Mouse (Mus musculus) mature B cell (primary cell): ENCODE measurements around the gene Itga3.

Experiments
- in situ Hi-C: fragments of 300-500 bp; cut with MboI; formaldehyde crosslinking; loops from 2 replicates; pipeline ENCODE4 v1.14.3; 2019

Gene Itga3

DNA sequence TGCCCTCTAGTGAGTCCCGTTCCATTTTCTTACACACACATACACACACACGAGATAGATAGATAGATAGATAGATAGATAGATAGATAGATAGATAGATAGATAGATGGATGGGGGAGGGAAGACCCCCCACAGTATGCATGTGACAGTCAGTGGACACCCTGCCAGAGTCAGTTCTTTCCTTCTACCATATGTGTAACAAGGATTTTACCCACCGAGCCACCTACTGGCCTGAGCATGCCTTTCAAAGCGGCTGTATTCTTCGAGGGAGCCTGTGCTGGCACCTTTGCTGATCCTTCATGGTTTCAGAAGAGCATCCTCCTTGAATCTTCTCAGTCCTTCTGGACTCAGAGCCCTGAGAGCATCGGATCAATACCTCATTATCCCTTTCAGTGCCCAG is 21.3 kb upstream of the Itga3 start:
- in situ Hi-C loops = no loop called here

DNA sequence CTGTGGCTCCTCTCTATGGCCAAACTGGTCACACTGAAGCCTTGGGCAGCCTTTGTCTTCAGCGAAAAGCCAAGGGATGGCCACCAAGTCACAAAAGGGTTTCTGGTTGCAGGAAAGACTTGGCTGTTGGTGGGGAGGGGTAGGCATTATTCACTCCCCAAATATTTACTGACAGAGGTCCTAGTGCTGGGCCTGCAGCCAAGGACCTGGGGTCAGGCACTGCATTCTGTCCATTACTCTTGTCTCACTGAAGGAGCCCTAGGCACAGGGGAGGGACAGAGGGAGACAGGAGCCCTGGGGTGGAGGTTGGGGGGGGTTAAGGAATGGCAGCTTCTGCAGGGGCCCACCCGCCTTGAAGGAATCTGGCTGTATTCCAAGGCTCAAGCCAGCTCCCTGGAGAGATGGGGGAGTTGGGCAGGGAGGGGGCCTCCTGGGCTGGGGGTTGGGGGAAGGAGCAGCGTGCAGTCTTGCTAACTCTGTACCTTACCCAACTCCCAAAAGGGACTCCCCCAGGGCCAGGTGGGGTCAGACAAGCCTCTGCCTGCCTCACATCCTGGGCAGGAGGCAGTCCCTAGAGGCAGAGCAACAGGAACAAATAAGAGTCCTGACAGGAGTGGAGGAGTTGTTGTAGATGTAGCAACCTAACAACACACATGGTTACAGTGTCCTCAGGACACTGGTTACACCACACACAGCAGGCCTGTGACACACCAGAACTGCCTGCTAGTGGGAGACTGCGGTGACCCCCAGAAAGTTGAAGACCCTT is 20.2 kb upstream of the Itga3 start:
- in situ Hi-C loops = no loop called here

GRCm38 (mm10) chr11:95095596-95095995 is 19.0 kb upstream of the Itga3 start:
- in situ Hi-C loops = no loop called here

GRCm38 (mm10) chr11:95093077-95093476 is 16.5 kb upstream of the Itga3 start:
- in situ Hi-C loops = no loop called here

GRCm38 (mm10) chr11:95088857-95089779 is 12.5 kb upstream of the Itga3 start:
- in situ Hi-C loops = no loop called here

GRCm38 (mm10) chr11:95088286-95088685 is 11.7 kb upstream of the Itga3 start:
- in situ Hi-C loops = no loop called here

DNA sequence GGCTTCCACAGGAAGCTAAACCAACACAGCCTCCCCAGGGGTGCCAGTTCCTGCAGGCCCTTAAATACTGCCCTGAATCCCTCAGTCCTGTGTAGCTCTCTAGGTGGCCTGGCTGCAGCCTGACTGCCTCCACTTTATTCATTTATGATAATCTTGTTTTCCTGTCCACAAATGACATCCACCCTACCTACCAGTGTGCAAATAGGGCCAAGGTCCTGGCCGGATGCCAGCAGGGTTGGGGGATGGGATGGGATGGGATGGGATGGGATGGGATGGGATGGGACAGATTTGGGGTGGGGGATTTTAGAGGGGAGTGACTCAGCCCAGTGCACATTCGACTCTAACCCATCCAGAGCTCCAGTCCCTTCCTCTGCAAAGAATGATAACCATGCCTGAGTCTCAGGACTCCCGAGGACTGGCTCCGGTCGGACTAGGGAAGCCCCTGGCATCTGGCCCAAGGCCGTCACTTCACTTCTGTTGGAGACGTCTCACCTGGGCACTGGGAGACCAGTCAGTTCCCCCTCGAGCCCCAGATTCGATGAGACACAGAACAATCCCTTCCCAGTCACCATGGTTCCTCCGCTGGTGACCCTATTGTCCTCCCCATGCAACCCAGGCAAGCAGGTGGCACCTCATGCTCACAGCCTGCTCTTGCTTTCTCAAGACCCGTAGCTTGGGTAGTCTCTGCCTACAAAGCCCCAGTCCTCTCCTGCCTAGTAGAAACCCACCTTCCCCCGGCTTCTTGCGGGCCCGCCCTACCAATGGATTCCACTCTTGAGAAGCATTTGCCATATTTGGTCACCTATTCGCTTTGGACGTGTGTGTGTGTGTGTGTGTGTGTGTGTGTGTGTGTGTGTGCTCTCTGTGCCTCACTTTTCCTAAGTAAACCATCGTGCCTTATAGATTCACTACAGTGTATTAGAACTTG is 11.0 kb upstream of the Itga3 start:
- in situ Hi-C loops = no loop called here

DNA sequence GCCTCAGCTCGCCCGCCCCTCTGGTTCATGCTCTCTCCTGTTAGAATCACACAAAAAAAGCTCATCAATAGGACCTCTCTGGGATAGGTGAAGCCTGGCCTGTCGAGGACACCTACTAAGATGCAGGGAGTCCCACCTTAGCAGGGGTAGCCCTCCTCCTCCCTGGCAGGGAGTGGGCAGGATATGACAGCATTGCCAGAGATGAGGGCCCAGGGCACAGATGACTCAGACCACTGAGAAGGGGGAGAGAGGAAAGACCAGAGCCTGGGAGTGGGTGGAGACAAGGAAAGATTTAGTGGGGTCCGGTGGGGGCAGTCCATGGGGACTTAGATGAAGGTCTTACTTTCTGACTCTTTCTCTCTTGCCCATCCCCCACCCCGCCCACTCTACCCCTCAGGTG is 9.6 kb upstream of the Itga3 start:
- in situ Hi-C loops = no loop called here

GRCm38 (mm10) chr11:95085710-95086109 is 9.1 kb upstream of the Itga3 start:
- in situ Hi-C loops = no loop called here

DNA sequence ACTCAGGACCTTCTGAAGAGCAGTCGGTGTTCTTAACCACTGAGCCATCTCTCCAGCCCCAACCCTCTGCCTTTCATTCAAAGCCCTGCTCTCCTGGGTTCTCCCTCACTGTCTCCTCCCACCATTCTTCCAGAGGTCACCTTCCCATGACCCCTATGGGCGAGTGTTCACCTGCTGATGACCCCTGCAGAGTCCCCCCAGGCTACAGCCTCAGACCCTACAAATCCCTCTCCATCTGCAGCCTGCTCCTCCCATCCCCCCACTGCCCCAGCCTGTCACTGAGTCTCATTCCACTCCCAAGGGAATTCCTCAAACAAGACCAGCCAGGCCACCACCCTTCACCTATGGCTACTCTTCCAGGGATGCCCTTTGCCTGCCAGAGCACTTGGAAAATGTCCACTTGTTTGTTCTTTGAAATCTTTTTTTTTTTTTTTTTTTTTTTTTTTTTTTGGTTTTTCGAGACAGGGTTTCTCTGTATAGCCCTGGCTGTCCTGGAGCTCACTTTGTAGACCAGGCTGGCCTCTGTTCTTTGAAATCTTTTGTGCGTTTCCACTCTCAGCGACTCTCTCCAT is 8.3 kb upstream of the Itga3 start:
- in situ Hi-C loops = no loop called here

GRCm38 (mm10) chr11:95084175-95084574 is 7.6 kb upstream of the Itga3 start:
- in situ Hi-C loops = no loop called here

DNA sequence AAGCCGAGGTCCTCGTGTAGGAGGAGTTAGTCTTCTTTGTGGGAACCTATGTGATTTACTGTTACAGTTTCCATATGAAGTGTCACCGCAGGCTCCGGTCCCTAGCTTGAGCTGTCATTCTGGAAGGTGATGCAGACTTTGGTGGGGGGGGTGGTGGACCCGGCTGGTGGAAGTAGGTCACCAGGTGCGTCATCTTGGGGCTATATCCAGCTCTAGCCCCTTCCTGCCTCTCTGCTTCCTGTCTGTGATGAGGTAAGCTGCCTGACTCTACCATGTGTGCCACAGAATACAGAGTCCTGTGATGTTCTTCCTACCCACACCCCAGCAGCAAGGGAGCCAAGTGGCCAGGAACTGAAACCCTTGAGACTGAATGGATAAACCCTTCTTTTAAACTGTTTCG is 6.3 kb upstream of the Itga3 start:
- in situ Hi-C loops = no loop called here

DNA sequence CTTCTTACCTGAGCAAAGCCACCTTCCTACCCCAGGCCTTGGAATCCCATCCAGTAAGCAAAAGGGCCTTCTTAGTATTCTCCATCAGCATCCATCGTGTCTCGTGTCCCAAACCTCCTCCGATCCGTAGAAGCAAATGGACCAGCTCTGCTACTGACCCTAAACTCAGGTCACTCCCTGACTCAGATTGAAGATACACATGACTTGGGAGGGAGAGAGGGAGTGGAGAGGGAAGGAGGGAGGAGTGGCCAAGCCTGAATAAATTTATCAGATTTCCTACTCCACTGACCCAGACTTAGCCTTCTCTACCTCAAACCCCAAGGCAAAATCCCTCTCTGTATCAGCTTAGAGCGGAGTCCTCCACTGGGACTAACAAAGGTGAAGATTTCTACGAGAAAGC is 4.2 kb upstream of the Itga3 start:
- in situ Hi-C loops = no loop called here

GRCm38 (mm10) chr11:95079256-95079875 is 2.8 kb upstream of the Itga3 start:
- in situ Hi-C loops = no loop called here

DNA sequence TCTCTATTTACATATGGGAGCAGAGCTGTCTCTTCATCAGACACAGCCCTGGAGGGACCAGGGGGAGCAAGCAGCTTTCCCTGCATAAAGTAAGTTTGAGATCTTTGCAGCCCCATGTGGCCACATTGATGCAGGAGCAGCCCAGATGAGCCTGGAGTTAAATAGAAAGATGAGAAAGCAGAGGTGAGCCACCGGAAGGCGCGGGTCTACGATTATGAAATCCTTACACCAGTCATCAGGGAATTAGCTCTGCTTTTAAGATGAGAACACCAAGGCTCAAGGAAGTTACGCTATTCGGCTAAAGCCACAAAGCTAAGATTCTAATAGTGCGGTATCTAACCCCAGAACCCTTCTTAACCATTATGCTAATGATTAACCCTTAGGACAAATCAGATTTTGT is 1.4 kb upstream of the Itga3 start:
- in situ Hi-C loops = no loop called here

DNA sequence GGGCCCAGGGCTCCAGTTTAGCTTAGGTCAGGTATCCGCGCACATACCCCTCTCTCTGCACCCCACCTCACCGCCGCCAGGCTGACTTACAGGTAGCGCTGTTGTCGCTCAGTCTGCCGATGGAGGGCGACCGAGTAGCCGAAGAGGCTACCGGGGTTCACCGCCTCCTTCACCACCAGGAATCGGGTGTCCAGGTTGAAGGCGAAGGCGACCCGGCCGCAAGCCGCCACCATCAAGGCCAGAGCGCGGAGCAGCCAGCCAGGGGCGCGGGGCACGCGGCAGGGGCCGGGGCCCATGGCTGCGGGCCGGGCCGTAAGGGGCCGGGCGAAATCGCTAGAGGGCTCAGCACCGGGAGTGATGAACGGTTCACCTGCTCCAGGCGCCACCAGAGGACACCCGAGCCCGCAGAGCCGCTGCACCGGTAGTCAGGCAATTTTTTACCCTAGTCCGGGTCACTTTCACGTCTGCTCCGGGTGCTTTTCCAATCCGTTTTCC is 513 bp downstream of the Itga3 start:
- in situ Hi-C loops = no loop called here

DNA sequence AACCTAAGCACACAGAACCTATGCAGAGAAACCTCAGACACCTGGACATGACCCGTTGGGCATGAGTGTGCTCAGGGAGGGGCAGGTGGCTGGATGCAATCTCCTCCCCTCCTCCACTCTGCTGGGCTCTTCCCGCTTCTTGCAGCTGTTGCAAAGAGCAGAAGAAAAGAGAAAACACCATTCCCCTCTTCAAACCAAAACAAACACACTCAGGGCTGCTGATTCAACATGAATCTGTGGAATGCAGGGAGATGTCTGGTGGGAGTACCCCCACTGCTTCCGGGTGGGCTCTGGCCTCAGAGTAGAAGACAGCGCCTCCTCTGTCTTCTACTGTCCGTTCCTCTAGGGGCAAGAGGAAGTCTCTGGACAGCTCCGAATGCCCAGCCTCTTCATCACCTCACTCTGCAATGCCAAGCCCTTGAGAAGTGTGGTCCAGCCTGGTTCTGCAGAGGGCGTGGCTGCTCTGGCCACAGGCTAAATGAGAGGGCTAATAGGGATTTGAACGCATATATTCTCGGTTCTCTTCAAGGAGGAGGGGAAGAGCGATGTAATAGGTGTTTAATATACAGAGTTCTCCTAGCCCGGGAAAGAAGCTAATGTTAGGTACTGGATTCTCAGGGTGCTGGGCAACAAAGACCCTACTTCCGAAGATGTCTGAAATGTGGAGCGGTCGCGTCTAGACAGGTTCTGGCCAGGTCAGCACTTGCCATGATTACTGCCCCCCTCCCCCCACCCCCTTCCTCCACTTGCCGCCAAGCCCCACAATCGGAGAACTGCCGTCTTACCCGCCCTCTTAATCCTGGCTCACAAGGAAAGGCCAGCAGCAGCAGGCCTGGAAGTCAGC is 1.2 kb downstream of the Itga3 start:
- in situ Hi-C loops = no loop called here

GRCm38 (mm10) chr11:95074694-95075093 is 1.9 kb downstream of the Itga3 start:
- in situ Hi-C loops = no loop called here

GRCm38 (mm10) chr11:95073835-95074234 is 2.8 kb downstream of the Itga3 start:
- in situ Hi-C loops = no loop called here

DNA sequence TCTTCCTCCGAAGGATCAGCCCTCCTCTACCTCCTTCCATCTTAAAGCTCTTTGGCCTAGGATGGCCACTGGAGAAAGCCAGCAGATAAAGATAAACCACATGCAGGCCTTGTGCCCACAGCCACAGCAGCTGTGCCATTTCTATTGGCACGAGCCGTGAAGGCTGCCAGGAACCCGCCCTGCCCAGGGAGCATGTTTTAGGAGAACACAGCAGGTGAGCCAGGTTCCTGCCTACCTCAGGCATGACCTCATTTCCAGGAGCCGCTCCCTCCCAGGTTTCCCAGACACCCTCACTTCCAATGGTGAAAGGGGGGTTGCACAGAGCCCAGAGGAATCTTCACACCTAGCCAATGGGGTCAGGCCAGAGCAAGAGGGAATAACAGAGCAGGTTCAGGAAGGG is 3.8 kb downstream of the Itga3 start:
- in situ Hi-C loops = no loop called here
